Mouse (Mus musculus): ENCODE data around the gene Aamdc.

Gene Aamdc

DNA sequence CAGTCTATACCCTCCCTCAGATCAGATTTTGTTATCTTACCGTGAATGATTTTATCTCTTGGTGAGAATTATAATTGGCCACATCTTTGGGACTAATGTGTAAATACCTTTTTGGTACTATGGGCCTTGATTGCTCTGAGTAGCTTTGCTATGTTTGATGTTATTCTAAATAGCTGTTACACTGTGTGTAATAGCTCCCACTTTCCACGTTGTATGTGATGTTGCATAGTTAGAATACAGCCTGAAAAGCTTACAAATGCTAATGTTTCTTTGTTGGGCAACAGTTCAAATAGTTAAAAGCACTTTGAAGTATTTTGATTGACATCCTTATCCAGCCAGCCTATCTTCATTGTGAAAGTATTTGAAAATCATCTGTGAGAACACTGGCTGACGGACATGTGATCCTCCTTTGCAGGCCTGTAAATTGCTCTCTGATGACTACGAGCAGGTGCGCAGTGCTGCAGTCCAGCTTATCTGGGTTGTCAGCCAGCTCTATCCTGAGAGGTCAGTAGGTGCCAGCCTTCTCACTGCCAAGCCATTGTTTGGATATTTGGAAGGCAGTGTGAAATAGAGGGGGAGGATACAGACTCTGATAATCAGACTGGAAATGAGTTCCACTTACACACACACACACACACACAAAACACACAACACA, 78.6 kb downstream of the Aamdc start:
- peak; percentile 97 for DNase-seq
